Mouse (Mus musculus) heart, postnatal 4 days (tissue): Measurements from ENCODE around the gene Akt1s1. TPM values are rescaled to one million over a fixed set of nuclear protein-coding genes. Genes with fewer than 3 reads are reported as not detected.
A peak's percentile ranks its signal among the peaks of the same experiment; 100 is the strongest.

Source experiments
- DNase-seq: peaks from one replicate; pipeline ENCODE4 v3.0.0; 2021
- total RNA-seq, 2 experiments: library from RNA; stranded (reverse); gene quantifications; 2 replicates each; pipeline ENCODE4 v1.2.3; 2021

Akt1s1 gene
- 10 to 100 TPM; 70.6 to 82.6 TPM for total RNA-seq

DNA sequence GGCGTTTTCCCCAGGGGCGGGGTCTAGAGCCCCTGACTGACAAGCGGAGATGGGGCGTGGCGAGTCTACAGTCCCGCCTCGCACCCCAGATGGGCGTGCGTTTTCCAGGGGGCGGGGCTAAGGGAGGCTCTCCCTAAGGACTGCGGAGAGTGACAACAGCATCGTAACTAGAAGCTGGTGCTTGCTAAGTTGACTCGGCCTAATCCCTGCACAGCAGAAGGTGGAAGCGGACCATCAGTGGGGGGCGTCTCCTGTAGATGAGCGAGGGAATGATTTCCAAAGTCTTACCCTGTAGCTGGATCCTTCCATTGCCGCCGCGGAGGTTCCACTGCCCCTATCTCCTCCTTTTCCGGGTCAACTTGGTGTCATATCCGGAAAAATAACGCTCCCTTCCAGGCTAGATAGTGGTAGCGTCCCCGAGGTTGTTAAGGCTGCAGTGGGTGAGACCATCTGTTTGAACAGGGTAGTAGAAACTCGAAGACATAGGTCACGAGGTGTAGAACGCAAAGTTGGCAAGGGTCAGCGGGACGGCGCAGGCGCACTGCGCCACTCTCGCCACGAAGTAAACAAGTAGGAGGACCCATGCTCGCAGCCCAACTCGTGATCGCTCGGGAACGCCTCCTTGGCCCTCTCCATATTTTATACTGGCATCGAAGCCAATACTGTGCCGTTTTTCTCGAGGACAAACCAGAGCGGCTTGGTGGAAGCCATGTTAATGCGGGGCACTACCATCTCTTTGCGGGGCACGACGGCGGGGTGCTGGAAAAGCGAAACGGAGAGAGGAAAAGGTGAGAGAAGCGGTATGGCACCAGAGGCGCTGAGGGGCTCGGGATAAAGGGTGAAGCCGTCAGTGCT, at the start of gene Akt1s1, which contains the start of gene Tbc1d17:
Gene Akt1s1 (plus strand): TSS at position 431 of the 855 bp plus-strand sequence.
Gene Tbc1d17 (minus strand): TSS at position 519 of the 855 bp plus-strand sequence.
- DNase-seq: peak; percentile 99

DNA sequence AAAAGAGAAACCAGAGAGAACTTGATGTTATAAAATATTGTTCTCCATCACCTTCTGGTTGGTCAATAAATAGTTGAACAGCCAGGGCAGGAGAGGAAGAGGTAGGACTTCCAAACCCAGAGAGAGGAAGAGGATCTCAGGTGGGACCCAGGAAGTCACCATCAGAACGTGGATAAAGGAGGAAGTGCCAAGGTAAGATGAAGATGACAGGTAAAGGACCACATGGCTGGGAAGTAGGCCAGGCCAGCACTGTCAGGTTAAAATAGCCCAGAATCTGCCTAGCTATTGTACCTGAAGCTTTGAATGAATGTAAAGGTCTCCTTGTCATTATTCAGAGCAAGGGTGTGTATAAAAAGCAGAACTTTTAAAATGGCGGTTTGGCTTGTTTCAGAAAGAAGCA, 39.9 kb upstream of the Akt1s1 start:
- peak; percentile 1 for DNase-seq

DNA sequence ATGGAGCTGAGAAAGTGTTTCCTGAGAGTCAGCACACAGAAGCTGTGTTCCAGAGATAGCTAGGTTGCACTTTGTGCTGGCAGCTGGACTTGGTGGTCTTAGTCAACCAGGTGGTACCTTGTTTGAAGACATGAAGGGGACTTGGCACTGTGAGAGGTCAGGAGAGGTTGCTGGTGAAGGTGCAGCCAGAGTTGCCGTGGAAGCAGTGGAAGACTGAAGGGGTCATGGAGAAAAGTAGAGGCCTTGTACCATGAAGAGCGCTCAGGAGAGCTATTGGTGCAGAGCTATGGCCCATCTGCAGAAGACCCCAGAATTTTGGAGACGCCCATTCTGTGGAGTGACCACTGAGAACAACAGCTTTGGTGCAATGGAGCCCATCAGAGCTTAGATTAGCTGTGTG, 39.3 kb upstream of the Akt1s1 start:
- peak; percentile 2 for DNase-seq

DNA sequence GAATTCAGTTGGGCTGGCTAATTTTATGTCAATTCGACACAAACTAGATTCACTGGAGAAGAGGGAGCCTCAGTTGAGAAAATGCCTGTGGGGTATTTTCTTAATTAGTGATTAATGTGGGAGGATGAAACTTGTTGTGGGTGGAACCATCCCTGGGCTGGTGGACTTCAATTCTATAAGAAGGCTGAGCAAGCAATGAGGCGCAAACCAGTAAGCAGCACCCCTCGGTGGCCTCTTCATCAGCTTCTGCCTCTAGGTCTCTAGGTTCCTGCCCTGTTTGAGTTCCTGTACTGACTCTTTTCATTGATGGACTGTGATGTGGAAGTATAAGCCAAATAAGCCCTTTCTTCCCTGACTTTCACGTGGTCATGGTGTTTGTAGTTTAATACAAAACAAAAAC, 38.4 kb upstream of the Akt1s1 start:
- DNase-seq: peak; percentile 1

DNA sequence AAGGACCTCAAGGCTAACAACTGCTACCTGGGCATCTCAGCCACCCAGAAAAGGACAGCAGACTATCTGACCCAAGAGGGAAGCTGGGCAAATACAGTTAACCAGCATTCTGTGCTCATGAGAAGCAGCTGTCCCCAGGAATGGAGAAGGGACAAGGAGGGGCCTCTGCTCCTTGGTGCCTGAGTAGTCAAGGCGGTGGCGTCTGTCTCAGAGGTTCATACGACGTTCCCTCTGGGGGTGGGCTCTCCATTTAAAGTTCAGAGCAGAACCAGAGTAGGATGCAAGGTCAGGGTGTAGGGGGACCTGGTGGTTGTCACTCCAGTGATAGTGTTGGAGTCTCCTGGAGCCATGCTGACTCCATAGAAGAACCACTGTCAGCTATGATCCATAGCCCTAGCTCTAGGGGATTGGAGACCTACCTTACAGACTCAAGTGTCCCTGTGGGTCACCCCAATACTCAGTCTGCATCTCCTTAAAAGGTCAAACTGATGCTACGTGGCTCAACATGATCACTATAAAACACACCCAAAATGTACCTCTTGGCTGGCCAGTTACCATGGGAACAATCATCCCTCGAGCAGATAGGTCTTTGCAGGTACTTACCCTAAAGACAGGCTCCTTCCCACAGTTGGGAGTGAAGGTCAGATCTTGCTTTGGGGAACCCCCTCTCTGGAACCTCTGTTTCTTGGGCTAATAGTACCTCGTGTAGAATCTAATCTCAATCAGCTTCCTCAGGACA, 37.8 kb upstream of the Akt1s1 start:
- DNase-seq: peak; percentile 2

DNA sequence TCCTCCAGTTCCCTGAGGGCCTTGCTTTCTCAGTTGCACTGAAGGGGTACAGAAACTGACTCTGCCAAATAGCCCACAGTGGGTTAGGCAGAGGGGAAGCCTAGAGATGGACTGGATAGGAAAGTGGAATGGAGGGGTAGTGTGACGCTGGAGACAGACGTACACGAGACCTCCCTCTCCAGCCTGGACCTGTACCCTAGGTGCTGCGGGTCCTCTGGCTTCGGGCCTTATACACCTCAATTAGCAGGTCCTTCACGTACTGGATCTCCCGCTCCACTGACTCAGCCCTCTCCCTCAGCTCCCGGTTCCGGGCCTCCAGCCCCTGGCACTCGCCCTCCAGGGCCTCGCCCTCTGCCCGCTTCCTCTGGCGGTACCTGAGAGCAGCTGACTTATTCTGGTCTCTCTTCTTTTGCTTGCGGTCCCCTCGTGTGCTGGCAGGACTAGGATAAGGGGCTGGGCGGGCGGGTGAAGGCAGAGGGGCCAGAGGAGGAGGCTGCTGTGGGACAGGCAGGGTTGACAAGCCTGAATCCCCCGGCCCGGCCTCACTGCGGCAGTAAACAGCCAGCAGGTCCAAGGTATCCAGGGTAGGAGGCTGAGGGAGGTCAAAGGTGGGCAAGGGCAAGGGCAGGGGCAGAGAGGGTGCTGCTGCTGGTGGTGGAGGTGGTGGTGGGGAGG, 36.0 kb upstream of the Akt1s1 start:
- peak; percentile 3 for DNase-seq

DNA sequence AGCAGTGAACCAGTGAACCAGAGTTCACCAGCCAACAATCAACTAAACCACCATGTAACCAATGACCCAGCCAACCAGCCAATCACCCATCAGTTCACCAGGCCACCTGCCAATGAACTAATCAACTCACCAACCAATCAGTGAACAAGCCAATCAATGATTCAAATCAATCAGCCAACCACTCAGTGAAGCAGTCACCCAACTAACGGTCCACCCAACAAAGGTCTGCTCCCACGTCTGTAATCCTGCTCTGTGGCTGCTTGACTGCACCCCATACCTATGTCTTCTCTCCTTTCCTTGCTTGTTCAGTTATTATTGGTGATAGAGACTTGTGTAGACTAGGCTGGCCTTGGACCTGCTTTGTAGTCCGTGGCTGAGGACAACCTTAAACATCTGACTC, 34.8 kb upstream of the Akt1s1 start:
- DNase-seq: peak; percentile 3

DNA sequence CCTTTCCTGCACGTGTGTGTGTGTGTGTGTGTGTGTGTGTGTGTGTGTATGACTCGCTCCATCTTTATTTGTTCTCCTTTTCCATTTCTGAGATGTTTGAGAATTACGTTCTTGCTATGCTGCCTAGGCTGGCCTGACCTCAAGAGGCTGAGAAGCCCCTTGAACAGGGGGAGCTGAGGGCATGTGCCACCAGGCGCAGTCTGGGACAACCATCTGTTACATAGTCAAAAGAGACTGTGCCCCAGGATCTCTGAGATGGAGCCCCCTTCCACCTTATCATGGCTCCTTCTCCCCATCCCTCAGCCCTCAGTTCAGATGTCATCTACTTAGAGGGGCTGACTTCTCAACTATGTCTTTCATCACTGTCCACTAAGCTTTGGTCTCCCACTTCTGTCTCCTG, 34.4 kb upstream of the Akt1s1 start:
- peak; percentile 3 for DNase-seq

DNA sequence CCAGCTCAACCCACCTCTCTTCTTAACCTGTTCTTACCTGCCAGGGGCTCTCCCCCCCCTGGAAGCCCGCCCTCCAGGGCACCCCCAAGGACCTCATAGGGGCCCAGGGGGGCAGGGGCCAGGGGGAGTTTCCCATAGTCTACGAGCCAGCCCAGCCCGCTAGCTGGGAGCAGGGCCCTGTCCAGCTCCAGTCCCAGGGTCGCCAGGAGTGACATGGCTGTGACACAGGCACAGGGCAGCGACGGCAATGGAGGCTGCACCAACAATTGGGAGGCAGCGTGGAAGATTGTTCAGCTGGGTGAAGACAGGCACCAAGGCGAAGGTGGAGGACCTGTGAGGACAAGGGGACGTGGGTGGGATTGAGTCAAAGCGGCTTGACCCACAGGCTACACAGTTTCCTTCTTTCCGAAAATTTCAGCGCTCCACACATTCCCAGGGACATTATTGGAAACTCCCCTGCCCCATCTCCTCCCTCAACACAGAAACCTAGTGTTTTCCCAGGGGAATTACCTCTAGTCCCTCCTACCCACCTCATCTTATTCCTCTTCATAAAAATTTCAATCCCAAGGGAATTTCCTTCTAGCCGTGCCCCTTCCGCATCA, 33.7 kb upstream of the Akt1s1 start:
- DNase-seq: peak; percentile 19

DNA sequence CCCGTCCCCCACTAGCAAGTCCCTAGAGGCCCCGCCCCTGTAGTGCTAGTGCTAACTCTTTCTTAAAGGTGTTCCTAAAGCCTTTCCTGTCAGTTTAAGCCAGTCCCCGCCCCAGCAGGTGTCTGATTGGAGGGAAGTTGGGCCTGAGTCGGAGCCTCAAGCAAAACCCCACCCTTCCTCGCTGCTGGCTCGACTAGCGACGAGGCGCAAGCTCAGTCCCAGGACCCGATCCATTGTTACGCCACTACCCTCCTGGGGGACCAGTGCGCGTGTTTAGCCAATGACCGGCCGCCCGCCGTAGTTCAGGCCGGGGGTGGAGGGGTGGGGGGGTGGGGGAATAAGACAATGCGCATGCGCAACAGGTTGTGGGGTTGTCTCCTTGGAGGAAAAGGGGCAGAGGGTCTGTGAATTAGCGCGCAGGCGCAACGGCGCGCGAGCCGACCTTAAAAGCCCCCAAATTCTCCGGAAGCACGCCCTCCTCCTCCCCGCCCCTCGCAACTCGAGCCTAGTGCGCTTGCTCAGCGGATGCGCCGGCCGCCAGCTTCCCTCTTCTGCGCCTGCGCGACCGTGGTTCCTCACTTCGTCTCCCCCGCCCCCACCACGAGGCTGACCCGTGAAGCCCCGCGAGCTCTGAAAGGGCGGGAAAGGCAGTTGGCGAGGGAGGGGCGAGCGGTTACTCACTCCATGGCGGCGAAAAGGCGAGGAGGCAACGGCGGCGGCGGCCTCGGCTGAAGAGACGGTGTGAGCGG, 32.9 kb upstream of the Akt1s1 start, which contains the start of the genes Nup62 and Il4i1:
Gene Nup62 (plus strand): TSS at position 368 of the 749 bp plus-strand sequence.
Gene Il4i1 (plus strand): TSS at position 667 of the 749 bp plus-strand sequence.
- DNase-seq: peak; percentile 100

DNA sequence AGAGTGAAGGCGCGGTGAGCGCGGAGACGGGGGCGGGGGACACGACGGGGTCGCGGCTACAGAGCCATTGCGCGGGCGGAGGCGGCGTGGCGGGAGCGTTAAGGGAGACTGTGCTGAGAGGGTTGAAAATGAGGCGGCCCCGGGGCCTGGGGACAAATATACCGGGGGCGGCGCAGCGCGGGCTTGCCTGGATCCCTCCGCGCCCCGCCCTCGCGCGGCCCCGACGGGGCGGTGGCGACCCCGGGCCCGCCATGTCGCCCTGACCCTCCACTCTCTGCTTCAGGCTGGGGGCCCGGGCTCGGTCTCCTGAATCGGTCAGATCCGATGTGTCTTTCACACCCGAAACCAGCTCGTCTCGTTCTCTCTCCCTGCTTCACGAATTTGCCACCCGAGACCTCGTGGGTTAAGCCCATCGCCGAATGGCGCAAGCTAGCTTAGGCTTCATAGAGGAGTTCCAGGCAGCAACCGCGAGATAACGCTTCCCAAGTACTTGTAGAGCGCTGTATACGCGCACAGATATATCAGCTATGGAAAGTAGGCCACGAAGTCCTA, 32.2 kb upstream of the Akt1s1 start, which contains the start of gene Atf5:
Gene Atf5 (minus strand): TSS at position 189 of the 552 bp plus-strand sequence.
- DNase-seq: peak; percentile 80

DNA sequence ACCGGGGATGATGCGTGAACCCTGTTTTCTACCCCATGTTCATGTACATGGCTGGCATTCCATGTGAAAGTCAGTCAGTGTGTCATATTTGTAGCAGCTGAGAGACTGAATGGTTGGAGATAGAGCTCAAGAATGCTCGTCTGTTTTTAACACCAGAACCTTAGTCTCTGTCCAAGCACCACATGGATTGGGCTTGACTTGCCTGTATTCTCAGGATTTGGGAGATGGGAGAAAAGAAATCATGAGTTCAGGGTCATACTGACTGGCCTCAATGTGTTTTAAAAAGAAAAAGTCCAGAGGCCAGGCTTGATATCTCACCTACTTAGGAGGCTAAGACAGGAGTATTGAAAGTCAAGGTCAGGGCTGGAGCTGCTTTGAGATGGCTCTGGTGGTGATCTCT, 31.4 kb upstream of the Akt1s1 start:
- peak; percentile 4 for DNase-seq

DNA sequence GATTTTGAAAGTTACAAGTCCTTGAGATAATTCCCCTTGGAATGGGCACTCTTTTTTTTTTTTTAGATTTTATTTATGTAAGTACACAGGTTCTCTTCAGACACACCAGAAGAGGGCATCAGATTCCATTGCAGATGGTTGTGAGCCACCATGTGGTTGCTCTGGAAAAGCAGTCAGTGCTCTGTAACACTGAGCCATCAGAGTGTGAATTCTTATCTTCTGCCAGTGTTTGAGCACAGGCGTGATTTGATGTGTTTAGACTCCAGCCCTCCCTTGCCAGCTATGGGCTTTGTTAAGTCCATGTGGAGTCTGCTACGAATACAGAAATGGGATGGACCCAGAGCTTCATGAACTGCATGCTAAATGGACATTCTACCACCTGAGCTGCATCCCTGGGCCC, 30.6 kb upstream of the Akt1s1 start:
- DNase-seq: peak; percentile 4

DNA sequence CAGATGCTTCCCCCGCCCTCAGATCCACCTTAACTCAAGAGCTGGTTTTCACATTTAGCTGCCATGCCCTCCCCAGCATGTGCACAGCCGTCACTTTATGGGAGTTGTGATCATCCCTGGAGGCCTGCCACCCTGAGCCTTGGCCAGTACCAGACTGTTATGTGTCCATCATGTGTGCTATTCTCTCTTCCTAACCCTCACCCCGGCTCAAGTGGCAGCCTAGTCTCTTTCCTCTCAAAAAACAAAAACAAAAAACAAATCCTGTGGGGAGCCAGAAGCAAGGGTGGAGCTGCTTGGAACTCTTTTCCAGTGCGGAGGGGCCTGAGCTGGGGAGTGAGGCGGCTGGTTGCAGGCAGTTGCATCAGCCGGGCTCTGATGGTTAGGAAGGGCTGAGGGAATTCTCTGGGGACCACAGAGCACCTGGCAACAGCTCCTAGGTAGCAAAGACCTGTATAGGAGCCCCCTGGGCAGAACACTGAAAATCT, 30.0 kb upstream of the Akt1s1 start:
- DNase-seq: peak; percentile 69

DNA sequence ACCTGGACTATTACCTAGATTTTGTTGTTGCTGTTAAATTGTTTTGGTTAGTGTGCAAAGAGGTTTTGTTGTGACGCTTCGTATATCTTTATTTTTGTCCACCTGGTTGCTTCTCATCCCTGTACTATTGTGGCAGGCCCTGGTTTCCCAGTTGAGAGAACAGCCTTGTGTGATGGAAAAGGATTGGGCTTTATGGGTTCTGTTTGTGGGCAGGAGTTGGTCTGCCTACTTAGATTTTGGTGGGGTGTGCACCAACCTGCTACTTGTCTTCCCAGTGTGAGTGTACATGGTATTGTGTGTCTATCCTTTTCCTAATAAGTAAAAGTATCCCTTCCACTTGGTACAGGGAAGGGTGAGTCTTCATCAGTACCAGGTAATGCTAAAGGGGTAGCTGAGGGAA, 29.4 kb upstream of the Akt1s1 start:
- DNase-seq: peak; percentile 3

DNA sequence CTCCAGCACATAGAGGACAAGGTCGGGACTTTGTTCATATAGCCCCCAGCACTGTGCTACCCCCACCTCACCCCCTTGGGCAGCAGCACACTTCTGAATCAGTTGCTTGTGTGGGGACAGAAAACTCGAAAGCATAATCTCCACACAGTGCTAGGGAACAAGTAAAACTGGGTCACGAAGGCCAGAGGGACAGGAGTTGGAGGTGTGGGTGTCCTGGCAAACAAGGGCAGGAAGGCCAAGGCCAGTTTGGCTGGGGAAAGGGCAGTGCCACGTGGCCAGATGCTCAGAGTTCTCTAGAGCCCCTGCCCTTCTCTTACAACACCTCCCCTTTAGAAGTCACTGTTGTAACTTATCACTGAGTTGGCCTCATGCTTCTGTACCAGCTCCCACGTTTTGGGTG, 28.9 kb upstream of the Akt1s1 start:
- peak; percentile 7 for DNase-seq

DNA sequence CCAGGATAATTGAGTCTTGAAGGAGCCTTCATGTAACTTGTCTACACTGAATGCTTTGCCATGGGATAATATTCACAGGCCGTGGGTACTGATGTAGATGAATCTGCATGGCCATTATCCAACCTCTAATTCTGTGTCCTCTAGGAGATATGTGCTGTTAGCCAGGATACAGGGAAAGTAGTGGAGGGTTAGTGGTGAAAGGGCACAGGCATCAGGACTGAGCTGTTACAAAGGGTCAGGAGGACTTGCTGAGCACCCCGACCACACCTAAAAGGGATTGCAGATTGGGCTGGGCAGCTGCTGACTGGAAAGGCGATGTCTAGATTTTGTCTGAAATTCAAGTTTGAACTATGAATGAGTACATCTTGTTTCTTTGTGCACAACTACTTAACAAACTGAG, 28.3 kb upstream of the Akt1s1 start:
- DNase-seq: peak; percentile 2

DNA sequence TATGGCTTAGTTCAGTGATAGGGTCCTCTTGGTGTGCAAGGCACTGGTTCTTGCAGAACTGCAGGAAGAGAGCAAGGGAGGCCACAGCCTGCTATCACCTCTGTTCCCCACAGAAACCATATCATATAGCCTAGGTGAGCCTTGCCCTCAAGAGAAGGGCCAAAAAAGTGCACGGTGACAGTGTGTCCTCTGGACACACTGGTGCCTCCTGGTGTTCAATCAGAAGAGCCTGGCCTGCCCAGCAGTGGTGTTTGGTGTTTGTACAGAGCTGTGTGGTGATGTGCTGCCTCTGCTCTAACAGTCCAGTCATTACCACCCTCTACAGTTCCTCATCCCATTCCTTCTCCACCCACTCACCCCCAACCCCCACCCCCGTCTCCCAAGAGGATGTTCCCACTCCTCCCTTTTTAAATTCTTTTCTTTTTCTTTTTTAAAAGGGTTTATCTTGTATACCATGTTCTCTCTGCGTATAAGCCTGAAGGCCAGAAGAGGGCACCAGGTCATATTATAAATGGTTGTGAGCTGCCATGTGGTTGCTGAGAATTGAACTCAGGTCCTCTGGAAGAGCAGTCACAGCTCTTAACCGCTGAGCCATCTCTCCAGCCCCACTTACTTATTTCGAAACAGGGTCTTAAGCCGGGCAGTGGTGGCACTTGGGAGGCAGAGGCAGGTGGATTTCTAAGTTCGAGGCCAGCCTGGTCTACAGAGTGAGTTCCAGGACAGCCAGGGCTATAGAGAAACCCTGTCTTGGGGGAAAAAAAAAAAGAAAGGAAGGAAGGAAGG, 26.9 kb upstream of the Akt1s1 start:
- peak; percentile 3 for DNase-seq

DNA sequence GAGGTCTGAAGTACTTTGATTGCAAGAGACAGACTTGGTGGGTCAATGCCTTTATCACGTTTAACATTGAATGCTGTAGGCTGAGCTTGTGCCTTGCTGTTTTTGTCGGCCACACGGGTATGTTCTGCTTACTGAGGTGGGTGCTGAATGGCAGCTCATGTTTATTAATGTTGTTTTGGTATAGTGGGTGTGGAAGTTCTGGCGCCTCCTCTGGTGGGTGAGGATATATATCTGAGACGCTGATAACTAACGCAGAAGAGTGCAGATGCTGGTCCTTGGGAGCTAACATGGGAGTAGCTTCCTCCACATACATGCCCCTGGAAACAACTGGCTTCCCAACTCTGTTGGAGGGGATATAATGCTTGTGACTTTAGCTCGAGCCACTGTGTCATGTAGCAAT, 25.4 kb upstream of the Akt1s1 start:
- peak; percentile 6 for DNase-seq

DNA sequence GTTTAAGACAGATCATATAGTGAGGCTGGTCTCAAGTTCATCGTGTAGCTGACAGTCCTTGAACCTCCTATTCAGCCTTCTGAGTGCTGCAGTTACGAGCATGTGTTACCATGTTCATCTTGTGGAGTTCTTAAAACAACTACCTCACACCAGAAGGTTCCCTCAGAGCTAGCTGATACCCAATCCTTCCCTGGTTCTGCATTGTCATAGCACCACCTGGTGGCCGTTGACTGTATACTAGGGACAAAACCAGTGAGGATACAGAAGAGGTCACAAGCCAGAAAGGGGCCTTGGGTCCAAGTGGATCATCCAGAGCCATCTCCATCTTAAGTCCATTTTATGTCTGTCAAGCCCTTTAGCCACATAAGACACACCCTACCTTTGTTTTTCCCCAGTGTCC, 23.9 kb upstream of the Akt1s1 start:
- DNase-seq: peak; percentile 87
